Mouse (Mus musculus) large intestine, adult 2 months (tissue): ENCODE measurements at regions not wholly inside any gene's neighbourhood (a gene's known extent, or its start where the extent isn't known, plus 50 kb on each side); places are given as distances from the start of the nearest gene placed in this dataset.

Source experiments
- DNase-seq: peaks from one replicate; pipeline ENCODE4 v3.0.0-alpha.2; 2012; ENCODE audit warnings: low read depth, low spot score
- WGBS: fragments of 180-500 bp; shearing (Covaris S2); methylation state at CpG from one replicate; pipeline ENCODE4 v1.1.7; 2018; 5-methylcytosine and 5-hydroxymethylcytosine counted together

- DNase-seq: no peak
- 85% methylated on average over 4 of the region's 4 CpGs for WGBS
These were observed 432.3 kb downstream of the Gsdmc2 start for GRCm38 (mm10) chr15:63412649-63413048.

DNA sequence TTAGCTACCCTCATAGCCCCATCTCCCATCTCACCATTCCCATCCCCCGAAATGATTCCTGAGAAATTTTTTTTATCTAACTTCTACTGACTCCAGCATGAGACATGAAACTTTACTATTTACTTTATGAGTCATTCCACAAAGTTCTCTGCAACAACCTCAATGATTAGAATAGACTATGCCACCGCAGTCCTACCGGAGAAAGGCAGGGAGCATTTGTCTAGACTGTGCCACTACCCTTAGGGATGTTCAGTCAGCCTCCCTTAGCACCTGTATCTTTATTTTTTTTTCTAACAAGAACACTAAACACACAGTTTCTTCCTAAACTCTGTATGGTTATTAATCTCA lies 433.2 kb downstream of the Gsdmc2 start:
- WGBS: 54% methylated on average over 3 of the region's 3 CpGs
- no peak for DNase-seq

- DNase-seq: no peak
- 60% methylated on average over 11 of the region's 11 CpGs for WGBS
These were observed 433.8 kb downstream of the Gsdmc2 start for GRCm38 (mm10) chr15:63410994-63411770.

DNA sequence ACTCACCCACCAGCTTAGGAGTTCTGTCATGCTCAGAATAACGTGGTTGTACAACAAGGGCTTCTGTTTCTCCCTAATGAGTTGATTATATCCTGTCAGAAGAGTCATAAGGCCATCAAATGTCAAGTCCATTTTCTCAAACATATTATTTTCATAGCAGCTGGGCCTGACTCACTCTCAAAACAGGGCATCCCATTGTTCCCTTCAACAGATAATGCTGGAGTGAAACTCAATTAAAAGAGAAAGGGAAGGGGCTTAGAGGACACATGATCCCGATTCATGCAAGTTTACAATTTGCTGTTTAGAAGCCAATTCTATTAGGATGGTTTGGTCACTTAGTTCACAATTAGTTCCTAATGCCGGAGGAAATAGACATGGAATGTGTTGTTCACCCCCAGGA lies 444.5 kb downstream of the Gsdmc2 start:
- DNase-seq: no peak
- WGBS: 65% methylated on average over 3 of the region's 3 CpGs

- WGBS: 76% methylated on average over 1 of the region's 1 CpGs
- no peak for DNase-seq
These were observed 445.0 kb downstream of the Gsdmc2 start for GRCm38 (mm10) chr15:63400011-63400410.

GRCm38 (mm10) chr15:63397485-63397884 lies 447.5 kb downstream of the Gsdmc2 start:
- no peak for DNase-seq
- WGBS: 93% methylated on average over 3 of the region's 3 CpGs

DNA sequence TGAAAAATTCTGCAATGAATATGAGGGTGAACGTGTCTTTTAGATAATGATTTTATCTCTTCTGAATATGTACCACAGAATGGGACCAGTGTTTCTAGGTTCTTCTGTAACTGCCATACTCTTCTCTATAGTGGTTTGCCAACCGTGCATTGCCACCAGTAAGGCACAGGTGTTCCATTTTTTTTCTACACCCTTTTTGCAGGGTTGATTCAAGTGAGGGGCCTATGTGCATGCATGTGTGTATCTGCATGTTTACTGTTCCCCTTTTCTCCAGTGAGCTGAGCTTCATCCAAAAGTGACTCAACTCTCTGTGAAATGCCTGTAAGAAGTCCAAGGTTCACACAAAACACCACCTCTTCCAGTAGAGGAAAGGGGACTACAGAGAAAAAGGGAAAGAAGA lies 467.7 kb downstream of the Gsdmc2 start:
- DNase-seq: no peak

GRCm38 (mm10) chr15:63371328-63372023 lies 473.5 kb downstream of the Gsdmc2 start:
- DNase-seq: no peak
- 64% methylated on average over 4 of the region's 4 CpGs for WGBS

More for the DNA sequence above, 467.7 kb downstream of the Gsdmc2 start:
- 77% methylated on average over 2 of the region's 2 CpGs for WGBS

DNA sequence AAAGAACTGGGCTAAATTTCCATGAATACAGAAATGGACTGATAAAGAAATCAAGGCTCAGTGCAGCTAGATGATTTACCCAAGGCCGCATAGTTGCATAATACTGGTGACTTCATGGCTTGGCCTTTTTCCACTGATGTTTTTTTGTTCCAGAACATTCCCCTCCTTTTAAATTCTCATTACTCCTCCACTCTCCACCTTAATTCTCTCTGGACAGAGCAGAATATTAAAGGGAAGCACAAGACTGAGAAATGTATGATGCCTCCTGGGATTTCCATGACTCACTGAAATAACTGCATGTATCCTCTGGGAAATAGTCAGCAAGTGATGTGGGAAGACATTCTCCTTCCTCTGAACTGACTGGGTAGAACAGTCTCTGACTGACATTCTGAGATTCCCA lies 480.5 kb downstream of the Gsdmc2 start:
- WGBS: 75% methylated on average over 1 of the region's 1 CpGs

DNA sequence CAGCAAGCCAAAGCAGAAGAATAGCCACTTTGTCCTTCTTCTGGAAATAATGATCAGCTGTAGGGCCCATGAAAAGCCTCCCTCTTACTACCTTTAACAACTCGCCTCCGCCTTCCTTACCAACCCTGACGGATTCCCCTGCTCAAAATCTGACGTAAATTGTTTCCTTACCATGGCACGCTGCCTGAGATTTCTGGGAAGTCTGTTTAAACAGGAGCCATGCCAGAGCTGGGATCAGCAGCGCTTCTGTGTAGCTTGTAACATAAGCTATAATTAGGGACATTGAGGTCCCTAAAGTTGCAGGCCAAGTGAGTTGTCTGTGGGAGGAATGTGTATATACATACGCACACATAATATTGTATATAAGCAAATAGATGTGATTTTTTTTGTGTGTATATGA lies 484.6 kb downstream of the Gsdmc2 start:
- DNase-seq: peak; percentile 13
- 28% methylated on average over 7 of the region's 7 CpGs for WGBS

More for the DNA sequence above, 480.5 kb downstream of the Gsdmc2 start:
- no peak for DNase-seq

DNA sequence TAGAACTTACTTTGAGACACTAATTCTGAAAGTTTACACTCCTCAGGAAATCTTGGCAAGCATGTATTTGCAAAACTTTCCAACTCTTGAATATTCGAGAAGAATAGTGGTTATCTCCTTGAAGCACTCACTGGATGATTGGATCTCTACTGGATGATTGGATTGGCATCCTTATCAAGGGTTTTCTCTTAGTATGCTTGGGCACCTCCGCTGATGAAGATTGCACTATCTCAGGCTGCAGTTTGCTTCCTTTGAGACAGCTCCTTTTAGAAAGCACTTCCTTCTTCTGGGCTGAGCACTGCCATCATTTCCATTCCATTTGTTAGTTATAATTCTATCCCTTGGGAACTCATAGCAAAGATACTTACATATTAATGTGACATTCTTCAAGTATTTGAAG lies 503.2 kb downstream of the Gsdmc2 start:
- 70% methylated on average over 2 of the region's 2 CpGs for WGBS

DNA sequence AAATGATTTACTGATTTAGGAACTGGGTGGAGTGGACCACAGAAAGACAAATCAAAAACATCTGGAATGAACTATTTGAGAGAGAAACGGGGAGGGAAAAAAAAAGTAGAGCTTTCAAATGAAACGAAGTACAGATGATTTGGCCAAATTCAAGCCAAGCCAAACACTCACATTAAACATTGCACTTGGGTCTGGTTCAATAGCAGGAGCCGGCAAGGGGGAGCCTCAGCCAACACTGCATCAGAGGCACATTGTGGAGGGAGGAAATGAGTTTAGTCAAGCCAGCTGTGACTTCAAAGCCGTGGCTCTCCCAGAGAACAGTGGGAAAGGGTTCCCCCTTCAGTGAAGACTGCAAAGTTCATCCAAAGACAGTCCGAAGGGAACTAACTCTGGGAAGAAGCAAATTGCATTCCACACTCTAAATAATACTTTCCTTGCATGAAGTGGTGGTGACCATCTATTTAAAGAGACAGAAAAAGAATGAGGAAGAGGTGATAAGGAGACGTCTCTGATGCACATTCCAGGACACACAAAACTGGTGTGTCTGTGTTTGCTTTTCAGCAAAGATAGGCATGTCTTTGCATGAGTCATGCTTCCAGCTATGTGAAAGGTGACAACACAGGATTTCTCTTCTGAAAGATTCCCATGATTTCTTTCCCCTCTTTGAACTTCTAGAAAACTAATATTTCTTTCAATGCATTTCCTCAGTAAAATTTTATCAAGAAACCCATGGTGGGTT lies 504.5 kb downstream of the Gsdmc2 start:
- no peak for DNase-seq
- 12% methylated on average over 6 of the region's 6 CpGs for WGBS

More for the DNA sequence above, 503.2 kb downstream of the Gsdmc2 start:
- DNase-seq: no peak

DNA sequence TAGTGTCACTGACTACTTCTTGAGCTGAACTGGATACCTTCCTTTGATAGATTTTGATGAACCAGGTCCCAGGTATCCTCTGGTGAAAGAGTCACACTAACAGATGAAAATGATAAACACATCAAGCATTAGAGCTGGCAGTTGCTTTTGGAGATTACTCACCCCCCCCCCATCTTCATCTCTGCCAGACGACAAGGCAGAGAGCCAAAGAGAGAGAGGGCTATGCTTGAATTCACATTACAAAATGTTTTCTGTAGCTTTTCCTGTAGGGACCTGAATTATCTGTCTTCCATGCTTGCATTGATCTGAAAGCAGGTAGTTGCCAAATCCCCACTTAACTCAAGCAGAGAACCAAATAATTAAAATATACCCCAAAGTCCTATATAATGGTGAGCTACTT lies 525.3 kb downstream of the Gsdmc2 start:
- 66% methylated on average over 1 of the region's 1 CpGs for WGBS
- DNase-seq: no peak

DNA sequence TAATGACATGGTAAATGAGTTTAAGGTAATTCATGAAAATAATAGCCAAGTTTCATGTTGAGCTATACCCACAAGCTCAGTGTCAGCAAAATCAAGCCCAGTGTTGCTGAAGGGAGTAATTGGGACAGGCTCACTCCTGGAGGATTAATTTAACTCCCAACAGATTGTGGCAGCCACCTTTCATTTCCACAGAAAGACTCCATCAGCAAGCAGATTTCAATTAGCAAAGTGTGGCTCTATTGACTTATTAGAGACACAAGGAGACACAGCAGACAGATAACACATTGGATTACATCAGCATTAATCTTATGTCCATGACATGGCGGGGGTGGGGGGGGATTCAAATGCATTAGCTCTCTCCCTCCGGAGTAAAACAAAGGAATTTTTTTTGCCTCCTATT lies 534.6 kb downstream of the Gsdmc2 start:
- 79% methylated on average over 2 of the region's 2 CpGs for WGBS
- no peak for DNase-seq

DNA sequence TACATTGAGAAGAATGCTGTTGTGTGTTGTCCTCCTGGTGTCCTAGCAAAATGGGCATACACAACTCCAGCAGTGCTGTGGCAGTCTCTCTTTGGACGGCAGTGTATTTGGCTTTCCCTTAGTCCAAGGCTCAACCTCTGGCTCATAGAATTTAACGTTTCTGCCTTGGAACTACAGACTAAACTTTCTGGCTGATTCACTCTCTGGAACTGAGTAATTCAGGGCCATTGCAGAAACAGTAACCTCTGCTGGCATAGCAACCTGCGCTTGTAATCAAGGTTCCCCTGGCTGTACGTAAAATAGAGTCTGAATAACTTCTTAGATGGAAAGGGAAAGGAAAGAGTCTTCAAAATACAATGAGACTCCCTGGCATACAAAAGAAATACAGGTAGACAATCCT lies 545.7 kb downstream of the Gsdmc2 start:
- 74% methylated on average over 4 of the region's 4 CpGs for WGBS

GRCm38 (mm10) chr15:63288534-63288933 lies 556.4 kb downstream of the Gsdmc2 start:
- no peak for DNase-seq

More for the DNA sequence above, 545.7 kb downstream of the Gsdmc2 start:
- DNase-seq: no peak

DNA sequence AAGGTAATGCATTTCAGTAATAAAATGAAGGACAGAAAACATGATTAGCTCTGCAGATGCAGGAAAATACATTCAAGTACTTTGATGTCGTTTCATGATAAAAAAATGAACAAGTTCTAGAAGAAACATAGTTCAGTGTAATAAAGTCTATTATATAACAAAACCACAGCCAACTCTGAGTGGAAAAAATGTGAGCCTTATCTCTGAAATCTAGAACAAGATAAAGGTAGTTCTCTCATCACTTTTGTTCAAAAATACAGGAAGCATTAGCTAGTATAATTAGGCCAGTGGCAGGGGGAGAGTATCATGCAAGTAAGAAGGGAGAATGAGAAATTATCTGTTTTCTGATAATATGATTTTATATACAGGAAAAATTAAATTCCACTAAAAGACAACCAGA lies 559.0 kb downstream of the Gsdmc2 start:
- DNase-seq: no peak
- WGBS: 58% methylated on average over 1 of the region's 1 CpGs

DNA sequence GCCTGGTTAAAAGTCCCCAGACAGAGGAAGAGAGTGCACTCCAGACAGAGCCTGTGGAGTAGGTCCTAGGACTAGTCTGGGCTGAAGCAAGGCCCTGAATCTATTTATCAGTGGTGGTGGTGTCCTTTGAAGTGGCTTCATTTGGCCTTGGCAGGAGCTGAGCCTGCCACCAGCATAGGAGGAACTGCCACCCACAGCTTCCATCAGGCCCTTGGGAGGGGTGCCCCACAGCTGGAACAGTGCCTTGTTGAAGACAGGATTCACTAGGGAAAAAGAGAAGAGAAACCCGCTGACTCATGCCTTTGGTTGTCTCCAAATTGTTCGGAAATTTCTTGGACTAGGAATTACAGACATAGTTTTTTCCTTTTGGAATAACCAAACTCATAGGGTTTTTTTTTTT lies 574.6 kb downstream of the Gsdmc2 start:
- DNase-seq: no peak
- 82% methylated on average over 2 of the region's 2 CpGs for WGBS

GRCm38 (mm10) chr15:63265845-63266244 lies 579.1 kb downstream of the Gsdmc2 start:
- no peak for DNase-seq
- WGBS: 79% methylated on average over 1 of the region's 1 CpGs

DNA sequence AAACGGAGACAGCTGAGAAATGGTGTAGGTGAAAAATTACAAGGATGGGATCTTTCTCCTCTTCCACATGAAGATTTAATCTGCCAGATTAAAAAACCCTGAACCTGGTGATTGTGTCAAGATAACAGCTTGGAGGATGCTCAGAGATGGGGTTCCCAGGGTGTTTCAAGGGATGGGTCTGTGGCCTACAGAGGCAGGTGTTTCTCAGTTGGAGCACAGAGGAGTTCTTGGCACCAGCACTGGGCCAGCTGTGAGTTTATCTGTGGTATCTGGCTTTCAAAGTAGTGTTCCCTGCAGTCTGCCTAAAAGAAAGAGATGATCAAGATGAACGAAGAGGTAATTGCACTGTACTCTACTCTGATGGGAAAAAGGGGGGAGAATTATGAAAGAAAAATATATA lies 589.2 kb downstream of the Gsdmc2 start:
- no peak for DNase-seq

More for the DNA sequence above, 589.2 kb downstream of the Gsdmc2 start:
- WGBS: 52% methylated on average over 2 of the region's 2 CpGs
